Mouse (Mus musculus) MN1 (cell line): ENCODE results near the gene Smim23.

Experiments used
- DNase-seq: peaks from one replicate; pipeline ENCODE4 v3.0.0-alpha.2; 2016; ENCODE audit warnings: low spot score

Smim23 gene

GRCm38 (mm10) chr11:32780747-32781536 lies 43.5 kb downstream of the Smim23 start:
- no peak for DNase-seq

- DNase-seq: no peak
Observed at GRCm38 (mm10) chr11:32768642-32769343, 55.6 kb downstream of the Smim23 start.
